Mouse (Mus musculus) limb, embryonic 11.5 days (tissue): Measurements from ENCODE around the gene Il13. TPM values are rescaled to one million over a fixed set of nuclear protein-coding genes. Genes with fewer than 3 reads are reported as not detected.

Experiments
- ATAC-seq: fragments of 200-750 bp; cut with Nextera tagmentation; 2 replicates; pipeline ENCODE4 v1.8.0; 2017; ENCODE audit warnings: low read depth; ENCODE audit not compliant: insufficient number of reproducible peaks, low FRiP score, low TSS enrichment
- DNase-seq: peaks from one replicate; pipeline ENCODE4 v3.0.0-alpha.2; 2015; ENCODE audit warnings: low spot score
- H3K27ac ChIP-seq: fragments of 300-500 bp; sonication (generic); replicated peaks from 2 replicates; pipeline ENCODE4 v1.5.1; 2014; ENCODE audit warnings: low read depth, mild to moderate bottlenecking, low read length
- H3K27me3 ChIP-seq: fragments of 300-500 bp; sonication (generic); 2 replicates; pipeline ENCODE4 v1.6.1; 2014; ENCODE audit warnings: mild to moderate bottlenecking, low read length, mixed read lengths; ENCODE audit not compliant: control insufficient read depth, insufficient read depth
- H3K36me3 ChIP-seq: fragments of 300-500 bp; sonication (generic); 2 replicates; pipeline ENCODE4 v1.6.1; 2014; ENCODE audit warnings: mild to moderate bottlenecking, low read length, moderate library complexity, mixed read lengths; ENCODE audit not compliant: control insufficient read depth, insufficient read depth
- H3K4me1 ChIP-seq: fragments of 300-500 bp; sonication (generic); 2 replicates; pipeline ENCODE4 v1.6.1; 2014; ENCODE audit warnings: low read length, mixed read lengths; ENCODE audit not compliant: control insufficient read depth, insufficient read depth
- H3K4me2 ChIP-seq: fragments of 300-500 bp; sonication (generic); 2 replicates; pipeline ENCODE4 v1.6.1; 2014; ENCODE audit warnings: low read depth, mild to moderate bottlenecking, moderate library complexity; ENCODE audit not compliant: severe bottlenecking
- H3K4me3 ChIP-seq: fragments of 300-500 bp; sonication (generic); 2 replicates; pipeline ENCODE4 v1.5.1; 2014; ENCODE audit warnings: low read depth, low read length
- H3K9ac ChIP-seq: fragments of 300-500 bp; sonication (generic); 2 replicates; pipeline ENCODE4 v1.6.1; 2014; ENCODE audit warnings: mild to moderate bottlenecking, low read length
- H3K9me3 ChIP-seq: fragments of 300-500 bp; sonication (generic); 2 replicates; pipeline ENCODE4 v1.6.1; 2016; ENCODE audit warnings: low read length; ENCODE audit not compliant: control insufficient read depth
- WGBS: fragments of 180-500 bp; shearing (Covaris S2); extraction: QIAGEN DNeasy Blood & Tissue Kit; methylation state at CpG from one replicate; pipeline ENCODE4 v1.1.7; 2014; 5-methylcytosine and 5-hydroxymethylcytosine counted together
- polyA plus RNA-seq: library from polyadenylated mRNA; unstranded; fragments of >200 nt; fragmentation: Nextera tagmentation; extraction: Ambion mirVana; gene quantifications from 2 replicates; pipeline ENCODE4 v1.2.1, GENCODE M21; 2014

Gene Il13
- polyA plus RNA-seq, 1 experiment from 2014 or later: not detected

GRCm38 (mm10) chr11:53637803-53638260 is 3.3 kb upstream of the Il13 start:
- H3K27me3 ChIP-seq: no peaks in the 10 kb centered on the region
- 76% methylated on average over 10 of the region's 10 CpGs for WGBS
- peak overlapping the region; percentile 74; the same call in 1 of the 2 replicates for H3K27ac ChIP-seq
- H3K4me3 ChIP-seq: no peak overlapping the region
- H3K9ac ChIP-seq: no peak overlapping the region
- ATAC-seq: no peak
- peak overlapping the region; percentile 35 for H3K4me2 ChIP-seq
- H3K9me3 ChIP-seq: no peaks in the 10 kb centered on the region
- H3K36me3 ChIP-seq: no peaks in the 10 kb centered on the region
- H3K4me1 ChIP-seq: peaks cover 9% of the 10 kb centered on the region; the same call in 1 of the 2 replicates
- DNase-seq: no peak

GRCm38 (mm10) chr11:53637046-53637802 is 2.7 kb upstream of the Il13 start:
- Histone ChIP-seq H3K9ac (peak overlapping the region; percentile 17; the same call in 1 of the 2 replicates), H3K4me3 (peak overlapping the region; percentile 20; the same call in 1 of the 2 replicates), H3K9me3 (no peaks in the 10 kb centered on the region), H3K27me3 (no peaks in the 10 kb centered on the region), H3K4me2 (peak overlapping the region; percentile 35), H3K4me1 (peaks cover 9% of the 10 kb centered on the region; the same call in 1 of the 2 replicates), H3K36me3 (no peaks in the 10 kb centered on the region), H3K27ac (peak overlapping the region; percentile 74; the same call in 1 of the 2 replicates)
- 9% methylated on average over 21 of the region's 21 CpGs for WGBS
- DNase-seq (peak; percentile 81), ATAC-seq (peak; percentile 66; the same call in 1 of the 2 replicates)

GRCm38 (mm10) chr11:53636183-53636646 is 1.7 kb upstream of the Il13 start:
- Histone ChIP-seq H3K27me3 (no peaks in the 10 kb centered on the region), H3K4me3 (peak overlapping the region; percentile 23), H3K4me2 (peak overlapping the region; percentile 81), H3K4me1 (peaks cover 9% of the 10 kb centered on the region; the same call in 1 of the 2 replicates), H3K9ac (no peak overlapping the region; the same call in 1 of the 2 replicates), H3K36me3 (no peaks in the 10 kb centered on the region), H3K27ac (no peak overlapping the region), H3K9me3 (no peaks in the 10 kb centered on the region)
- peak; percentile 40 for DNase-seq
- 3% methylated on average over 40 of the region's 40 CpGs for WGBS
- ATAC-seq: no peak

- Histone ChIP-seq H3K4me3 (peak overlapping the region; percentile 23), H3K27me3 (no peaks in the 10 kb centered on the region), H3K4me1 (peaks cover 9% of the 10 kb centered on the region; the same call in 1 of the 2 replicates), H3K36me3 (no peaks in the 10 kb centered on the region), H3K4me2 (peak overlapping the region; percentile 81), H3K27ac (no peak overlapping the region), H3K9ac (no peak overlapping the region; the same call in 1 of the 2 replicates), H3K9me3 (no peaks in the 10 kb centered on the region)
- DNase-seq (no peak), ATAC-seq (no peak)
- 44% methylated on average over 9 of the region's 9 CpGs for WGBS
Observed at GRCm38 (mm10) chr11:53635590-53636182, 1.2 kb upstream of the Il13 start.

GRCm38 (mm10) chr11:53633644-53634043 is 858 bp downstream of the Il13 start:
- H3K9me3 ChIP-seq: no peaks in the 10 kb centered on the region
- 84% methylated on average over 7 of the region's 7 CpGs for WGBS
- no peak overlapping the region for H3K27ac ChIP-seq
- H3K4me1 ChIP-seq: peaks cover 9% of the 10 kb centered on the region; the same call in 1 of the 2 replicates
- no peak overlapping the region for H3K4me2 ChIP-seq
- H3K36me3 ChIP-seq: no peaks in the 10 kb centered on the region
- no peak overlapping the region for H3K9ac ChIP-seq
- no peak overlapping the region for H3K4me3 ChIP-seq
- H3K27me3 ChIP-seq: no peaks in the 10 kb centered on the region
- DNase-seq (no peak), ATAC-seq (no peak)

- no peak overlapping the region for H3K27ac ChIP-seq
- H3K4me2 ChIP-seq: no peak overlapping the region
- H3K4me1 ChIP-seq: peaks cover 6% of the 10 kb centered on the region; the same call in 1 of the 2 replicates
- H3K9ac ChIP-seq: no peak overlapping the region
- H3K27me3 ChIP-seq: no peaks in the 10 kb centered on the region
- H3K4me3 ChIP-seq: no peak overlapping the region
- DNase-seq (peak; percentile 43), ATAC-seq (no peak)
- H3K9me3 ChIP-seq: no peaks in the 10 kb centered on the region
- 76% methylated on average over 14 of the region's 14 CpGs for WGBS
- H3K36me3 ChIP-seq: no peaks in the 10 kb centered on the region
Observed at GRCm38 (mm10) chr11:53632122-53632733, 2.3 kb downstream of the Il13 start.

GRCm38 (mm10) chr11:53627859-53628258 is 6.6 kb downstream of the Il13 start:
- no peak overlapping the region for H3K9ac ChIP-seq
- WGBS: 33% methylated on average over 1 of the region's 1 CpGs
- DNase-seq (peak; percentile 87), ATAC-seq (no peak)
- H3K27ac ChIP-seq: no peak overlapping the region
- H3K4me2 ChIP-seq: no peak overlapping the region
- H3K27me3 ChIP-seq: no peaks in the 10 kb centered on the region
- no peak overlapping the region for H3K4me3 ChIP-seq
- no peaks in the 10 kb centered on the region for H3K4me1 ChIP-seq
- H3K9me3 ChIP-seq: no peaks in the 10 kb centered on the region
- H3K36me3 ChIP-seq: no peaks in the 10 kb centered on the region

- no peak overlapping the region for H3K9ac ChIP-seq
- no peaks in the 10 kb centered on the region for H3K27me3 ChIP-seq
- DNase-seq (no peak), ATAC-seq (no peak)
- H3K4me3 ChIP-seq: no peak overlapping the region
- H3K4me2 ChIP-seq: no peak overlapping the region
- H3K9me3 ChIP-seq: no peaks in the 10 kb centered on the region
- 75% methylated on average over 17 of the region's 17 CpGs for WGBS
- no peaks in the 10 kb centered on the region for H3K4me1 ChIP-seq
- H3K36me3 ChIP-seq: no peaks in the 10 kb centered on the region
- no peak overlapping the region for H3K27ac ChIP-seq
Observed at GRCm38 (mm10) chr11:53626802-53627373, 7.6 kb downstream of the Il13 start.
